Mouse (Mus musculus) kidney, embryonic 14.5 days (tissue): ENCODE measurements around the gene Trpm5. TPM values are rescaled to one million over a fixed set of nuclear protein-coding genes. Genes with fewer than 3 reads are reported as not detected.

Experiments
- ATAC-seq: fragments of 200-750 bp; cut with Nextera tagmentation; 2 replicates; pipeline ENCODE4 v1.8.0; 2017; ENCODE audit warnings: moderate number of reproducible peaks, mild to moderate bottlenecking, moderate TSS enrichment, moderate library complexity; ENCODE audit not compliant: low FRiP score, low TSS enrichment
- H3K27ac ChIP-seq: fragments of 300-500 bp; sonication (generic); 2 replicates; pipeline ENCODE4 v1.5.1; 2014; ENCODE audit warnings: low read depth, mild to moderate bottlenecking, low read length, moderate library complexity, mixed read lengths
- H3K27me3 ChIP-seq: fragments of 300-500 bp; sonication (generic); 2 replicates; pipeline ENCODE4 v1.6.1; 2014; ENCODE audit warnings: mild to moderate bottlenecking, low read length; ENCODE audit not compliant: control insufficient read depth, insufficient read depth
- H3K36me3 ChIP-seq: fragments of 300-500 bp; sonication (generic); 2 replicates; pipeline ENCODE4 v1.6.1; 2014; ENCODE audit warnings: low read length, mixed read lengths; ENCODE audit not compliant: control insufficient read depth, insufficient read depth
- H3K4me1 ChIP-seq: fragments of 300-500 bp; sonication (generic); 2 replicates; pipeline ENCODE4 v1.6.1; 2014; ENCODE audit warnings: low read length, mixed read lengths; ENCODE audit not compliant: control insufficient read depth, insufficient read depth
- H3K4me2 ChIP-seq: fragments of 300-500 bp; sonication (generic); replicated peaks from 2 replicates; pipeline ENCODE4 v1.6.1; 2014; ENCODE audit warnings: low read depth, mild to moderate bottlenecking, low read length
- H3K4me3 ChIP-seq: fragments of 300-500 bp; sonication (generic); 2 replicates; pipeline ENCODE4 v1.5.1; 2014; ENCODE audit warnings: mild to moderate bottlenecking, low read length
- H3K9ac ChIP-seq: fragments of 300-500 bp; sonication (generic); 2 replicates; pipeline ENCODE4 v1.6.1; 2014; ENCODE audit warnings: low read depth, mild to moderate bottlenecking, low read length, moderate library complexity
- H3K9me3 ChIP-seq: fragments of 300-500 bp; sonication (generic); 2 replicates; pipeline ENCODE4 v1.6.1; 2016; ENCODE audit warnings: low read length; ENCODE audit not compliant: control insufficient read depth
- WGBS: fragments of 180-500 bp; shearing (Covaris S2); extraction: QIAGEN DNeasy Blood & Tissue Kit; methylation state at CpG from one replicate; pipeline ENCODE4 v1.1.7; 2014; 5-methylcytosine and 5-hydroxymethylcytosine counted together
- polyA plus RNA-seq: library from polyadenylated mRNA; unstranded; fragments of >200 nt; fragmentation: Nextera tagmentation; extraction: Ambion mirVana; gene quantifications from 2 replicates; pipeline ENCODE4 v1.2.1, GENCODE M21; 2014

Gene Trpm5
- polyA plus RNA-seq, 1 experiment from 2014 or later: 4.4 TPM

- H3K9me3 ChIP-seq: no peaks in the 10 kb centered on the region
- no peak for ATAC-seq
- H3K36me3 ChIP-seq: peaks cover 35% of the 10 kb centered on the region
- H3K27ac ChIP-seq: no peak overlapping the region
- no peaks in the 10 kb centered on the region for H3K27me3 ChIP-seq
- H3K4me2 ChIP-seq: peak overlapping the region; percentile 93
- peaks cover 9% of the 10 kb centered on the region for H3K4me1 ChIP-seq
- H3K4me3 ChIP-seq: peak overlapping the region; percentile 89
- 93% methylated on average over 10 of the region's 10 CpGs for WGBS
- H3K9ac ChIP-seq: peak overlapping the region; percentile 88
These were observed 23.9 kb downstream of the Trpm5 start for GRCm38 (mm10) chr7:143070506-143071070.

- ATAC-seq: no peak; the same call in 1 of the 2 replicates
- peaks cover 42% of the 10 kb centered on the region for H3K36me3 ChIP-seq
These were observed 24.6 kb downstream of the Trpm5 start for GRCm38 (mm10) chr7:143069751-143070400.

GRCm38 (mm10) chr7:143068882-143069591 lies 25.4 kb downstream of the Trpm5 start, which contains the start of gene Tssc4:
Gene Tssc4 (plus strand): TSS chr7:143069249.
- Histone ChIP-seq H3K9ac (peak within 1 kb of the TSS; percentile 88), H3K27ac (peak within 1 kb of the TSS; percentile 96), H3K4me3 (peak within 1 kb of the TSS; percentile 89), H3K27me3 (no peaks in the 10 kb centered on the region), H3K4me1 (peaks cover 9% of the 10 kb centered on the region), H3K9me3 (no peaks in the 10 kb centered on the region), H3K4me2 (peak within 1 kb of the TSS; percentile 93), H3K36me3 (peaks cover 51% of the 10 kb centered on the region)
- ATAC-seq: peak; percentile 96
- under 1% methylated on average over 51 of the region's 51 CpGs for WGBS

More at GRCm38 (mm10) chr7:143069751-143070400, 24.6 kb downstream of the Trpm5 start:
- 12% methylated on average over 30 of the region's 30 CpGs for WGBS
- Histone ChIP-seq H3K4me1 (peaks cover 9% of the 10 kb centered on the region), H3K27me3 (no peaks in the 10 kb centered on the region), H3K4me2 (peak overlapping the region; percentile 93), H3K9me3 (no peaks in the 10 kb centered on the region), H3K9ac (peak overlapping the region; percentile 88), H3K4me3 (peak overlapping the region; percentile 89), H3K27ac (peak overlapping the region; percentile 96)

- H3K9ac ChIP-seq: peak overlapping the region; percentile 53
- peak overlapping the region; percentile 96 for H3K27ac ChIP-seq
- peak overlapping the region; percentile 89 for H3K4me3 ChIP-seq
- peaks cover 57% of the 10 kb centered on the region for H3K36me3 ChIP-seq
- peak; percentile 3 for ATAC-seq
- H3K4me1 ChIP-seq: peaks cover 9% of the 10 kb centered on the region
- H3K9me3 ChIP-seq: no peaks in the 10 kb centered on the region
- H3K4me2 ChIP-seq: peak overlapping the region; percentile 40
- WGBS: 45% methylated on average over 13 of the region's 13 CpGs
- H3K27me3 ChIP-seq: no peaks in the 10 kb centered on the region
These were observed 26.0 kb downstream of the Trpm5 start for GRCm38 (mm10) chr7:143068316-143068881.

- WGBS: 86% methylated on average over 3 of the region's 3 CpGs
- peak overlapping the region; percentile 96; the same call in 1 of the 2 replicates for H3K27ac ChIP-seq
- ATAC-seq: no peak
These were observed 26.5 kb downstream of the Trpm5 start for GRCm38 (mm10) chr7:143067897-143068296.

GRCm38 (mm10) chr7:143067469-143067868 lies 27.0 kb downstream of the Trpm5 start:
- no peak for ATAC-seq
- Histone ChIP-seq H3K36me3 (peaks cover 66% of the 10 kb centered on the region), H3K4me3 (no peak overlapping the region), H3K27ac (no peak overlapping the region), H3K4me2 (no peak overlapping the region), H3K9me3 (no peaks in the 10 kb centered on the region), H3K27me3 (no peaks in the 10 kb centered on the region), H3K4me1 (peaks cover 9% of the 10 kb centered on the region), H3K9ac (no peak overlapping the region)
- WGBS: 78% methylated on average over 2 of the region's 2 CpGs

More at GRCm38 (mm10) chr7:143067897-143068296, 26.5 kb downstream of the Trpm5 start:
- Histone ChIP-seq H3K27me3 (no peaks in the 10 kb centered on the region), H3K36me3 (peaks cover 62% of the 10 kb centered on the region), H3K4me1 (peaks cover 9% of the 10 kb centered on the region), H3K9ac (no peak overlapping the region), H3K4me2 (peak overlapping the region; percentile 40), H3K9me3 (no peaks in the 10 kb centered on the region), H3K4me3 (peak overlapping the region; percentile 89; the same call in 1 of the 2 replicates)

- WGBS: 92% methylated on average over 2 of the region's 2 CpGs
- H3K9ac ChIP-seq: no peak overlapping the region
- no peaks in the 10 kb centered on the region for H3K27me3 ChIP-seq
- H3K27ac ChIP-seq: no peak overlapping the region
- no peak overlapping the region for H3K4me2 ChIP-seq
- no peak for ATAC-seq
- peaks cover 78% of the 10 kb centered on the region for H3K36me3 ChIP-seq
- H3K9me3 ChIP-seq: no peaks in the 10 kb centered on the region
- H3K4me3 ChIP-seq: no peak overlapping the region
- peaks cover 7% of the 10 kb centered on the region for H3K4me1 ChIP-seq
These were observed 28.8 kb downstream of the Trpm5 start for GRCm38 (mm10) chr7:143065692-143066091.

- WGBS: 81% methylated on average over 6 of the region's 6 CpGs
These were observed 30.2 kb downstream of the Trpm5 start for GRCm38 (mm10) chr7:143064226-143064625.

More at GRCm38 (mm10) chr7:143064226-143064625, 30.2 kb downstream of the Trpm5 start:
- H3K4me3 ChIP-seq: no peak overlapping the region
- ATAC-seq: no peak
- no peak overlapping the region for H3K9ac ChIP-seq
- H3K9me3 ChIP-seq: no peaks in the 10 kb centered on the region
- no peak overlapping the region for H3K4me2 ChIP-seq
- no peaks in the 10 kb centered on the region for H3K27me3 ChIP-seq
- no peak overlapping the region for H3K27ac ChIP-seq
- no peaks in the 10 kb centered on the region; the same call in 1 of the 2 replicates for H3K4me1 ChIP-seq
- peaks cover 74% of the 10 kb centered on the region for H3K36me3 ChIP-seq
